15 mouse cellular contexts compared by ENCODE assay signal in genomic region chr8:107865744-107866143, GRCm38 (mm10).
"Had no signal": no experiment of that assay in that cellular context is flagged by ENCODE, and none has a peak within 500 bp of the region (broad histone marks: within the 10 kb centered on the region; RNA-seq: fewer than 3 reads in every experiment).

No protein-coding gene starts in this region.

- H3K4me3 ChIP-seq: limb, embryonic 15.5 days had no signal

- ATAC-seq: intestine, postnatal 0 days; liver, postnatal 0 days; lung, postnatal 0 days had no signal

- H3K27ac ChIP-seq: limb, embryonic 15.5 days; liver, embryonic 14.5 days; macrophage; stomach, postnatal 0 days had no signal

- H3K36me3 ChIP-seq: limb, embryonic 15.5 days had no signal

- H3K27me3 ChIP-seq: limb, embryonic 15.5 days had no signal

- H3K9me3 ChIP-seq: limb, embryonic 15.5 days had no signal

- DNase-seq: kidney, adult 2 months; kidney, postnatal 10 days; liver, postnatal 0 days; right cerebral cortex, postnatal 4 days; thymus, adult 2 months; thymus, postnatal 14 days; thymus, postnatal 4 days had no signal

- H3K9ac ChIP-seq: limb, embryonic 15.5 days; liver, embryonic 14.5 days; liver, postnatal 0 days; lung, embryonic 14.5 days had no signal

- H3K4me2 ChIP-seq: limb, embryonic 15.5 days; liver, embryonic 11.5 days had no signal
